Mouse (Mus musculus) frontal cortex, adult (tissue): ENCODE results near the gene Vmn1r9.
"Not testable (repeated sequence)": the region's sequence is repeated elsewhere in the genome, so short reads cannot be mapped to it uniquely, and the experiment has no call there.

Source experiments
- ATAC-seq: cut with Nextera tagmentation; 2 replicates; pipeline ENCODE4 v1.9.2; 2017; ENCODE audit warnings: mild to moderate bottlenecking, moderate library complexity, mixed read lengths; ENCODE audit not compliant: low TSS enrichment

The Vmn1r9 gene

GRCm38 (mm10) chr6:57066487-57066886 is at the start of gene Vmn1r9:
Gene Vmn1r9 (plus strand): TSS chr6:57066787.
- no peak for ATAC-seq

- ATAC-seq: not testable (repeated sequence)
Observed at GRCm38 (mm10) chr6:57025224-57025623, 41.4 kb upstream of the Vmn1r9 start, which contains the start of gene Vmn1r7. Gene Vmn1r7 (minus strand): TSS chr6:57025324.

- ATAC-seq: no peak
Observed at GRCm38 (mm10) chr6:57031984-57032383, 34.6 kb upstream of the Vmn1r9 start, which contains the start of gene Vmn1r8. Gene Vmn1r8 (plus strand): TSS chr6:57032284.

GRCm38 (mm10) chr6:57034674-57035073 is 31.9 kb upstream of the Vmn1r9 start:
- no peak for ATAC-seq

GRCm38 (mm10) chr6:57063730-57064129 is 2.9 kb upstream of the Vmn1r9 start:
- no peak for ATAC-seq

GRCm38 (mm10) chr6:57106358-57106757 is 39.8 kb downstream of the Vmn1r9 start:
- peak; percentile 50; the same call in 1 of the 2 replicates for ATAC-seq

- ATAC-seq: no peak
Observed at GRCm38 (mm10) chr6:57109154-57109553, 42.6 kb downstream of the Vmn1r9 start, which contains the start of gene Vmn1r10. Gene Vmn1r10 (plus strand): TSS chr6:57109454.
